Mouse (Mus musculus) colon, adult 2 months (tissue): ENCODE measurements around the gene Xlr4c. TPM values are rescaled to one million over a fixed set of nuclear protein-coding genes. Genes with fewer than 3 reads are reported as not detected.

Experiments used
- polyA plus RNA-seq: library from polyadenylated mRNA; depleted of rRNA; stranded (reverse); fragments of >200 nt; gene quantifications from 2 replicates; pipeline ENCODE4 v1.2.3, GENCODE M21; 2012; rRNA removed

The Xlr4c gene
- not detected in 2 replicates for polyA plus RNA-seq

DNA sequence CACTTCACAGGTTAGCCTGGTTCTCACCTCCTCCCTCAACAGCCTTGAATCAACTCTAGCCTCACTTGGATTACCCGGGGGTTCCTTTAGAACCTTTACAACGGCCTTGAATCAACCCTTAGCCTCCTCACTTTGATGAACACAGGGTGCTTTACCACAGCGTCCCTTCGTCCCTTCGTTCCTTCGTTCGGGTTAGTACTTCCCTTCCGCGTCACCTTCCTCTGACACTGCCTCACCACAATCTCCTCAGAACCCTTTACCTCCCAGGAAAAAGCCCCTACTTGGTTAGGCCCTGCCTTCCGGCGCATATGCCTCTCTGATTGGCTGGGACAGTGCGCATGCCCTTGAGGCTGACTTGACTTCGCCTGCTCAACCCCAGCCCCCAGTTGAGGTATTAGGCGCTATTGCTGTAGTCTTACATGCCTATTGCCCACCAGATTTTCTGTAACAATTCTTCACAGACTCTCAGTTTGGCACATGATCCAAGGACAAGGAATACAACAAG is at the start of gene Xlr4c:
Xlr4c (minus strand) TSS at position 310 of the 505 bp plus-strand sequence.

DNA sequence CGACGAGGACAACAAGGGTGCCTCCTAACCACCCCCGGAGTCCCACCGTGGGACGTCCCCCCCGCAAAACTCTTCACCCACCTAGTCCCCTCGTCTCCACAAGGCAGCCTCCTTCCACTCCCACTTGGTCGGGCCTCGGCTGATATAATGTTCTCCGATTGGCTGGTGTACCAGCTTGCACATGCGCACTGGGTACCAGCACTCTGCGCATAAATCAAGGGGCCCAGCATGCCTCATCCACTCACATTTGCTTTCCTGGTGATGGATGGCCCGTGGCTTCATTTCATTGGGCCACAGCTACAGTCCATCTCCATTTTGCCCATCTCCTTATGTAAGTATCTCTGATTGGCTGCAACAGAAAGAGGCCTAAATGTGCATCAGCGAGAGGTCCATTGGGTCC is 22.3 kb upstream of the Xlr4c start, which contains the start of gene Xlr3c:
Xlr3c (minus strand) TSS at position 121 of the 400 bp plus-strand sequence.

DNA sequence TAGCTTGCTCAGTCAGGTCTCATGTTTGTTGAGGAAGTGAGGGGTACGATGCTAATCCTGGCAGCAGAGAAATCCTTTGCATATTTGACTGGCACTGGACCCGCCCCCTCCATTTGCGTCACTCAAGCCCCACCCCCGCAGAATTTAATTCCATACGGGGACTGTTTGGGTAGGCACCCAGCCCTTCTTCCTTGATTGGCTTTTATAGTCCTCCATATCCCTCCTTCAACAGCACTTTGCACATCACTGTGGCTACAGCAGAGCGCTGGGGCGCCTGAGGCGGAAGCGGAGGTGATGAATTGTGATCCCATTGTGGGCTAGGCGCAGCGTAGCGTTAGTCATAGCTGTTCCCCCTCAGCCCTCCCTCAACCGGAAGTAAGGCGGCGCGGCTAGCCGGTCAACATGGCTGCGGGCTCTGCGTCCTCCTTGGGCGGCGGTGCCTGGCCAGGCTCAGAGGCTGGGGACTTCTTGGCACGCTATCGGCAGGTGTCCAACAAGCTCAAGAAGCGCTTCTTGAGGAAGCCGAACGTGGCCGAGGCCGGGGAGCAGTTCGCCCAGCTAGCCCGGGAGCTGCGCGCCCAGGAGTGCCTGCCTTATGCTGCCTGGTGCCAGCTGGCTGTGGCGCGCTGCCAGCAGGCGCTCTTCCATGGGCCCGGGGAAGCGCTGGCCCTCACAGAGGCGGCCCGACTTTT is 14.9 kb downstream of the Xlr4c start, which contains the start of gene F8a:
F8a (plus strand) TSS at position 378 of the 692 bp plus-strand sequence.

DNA sequence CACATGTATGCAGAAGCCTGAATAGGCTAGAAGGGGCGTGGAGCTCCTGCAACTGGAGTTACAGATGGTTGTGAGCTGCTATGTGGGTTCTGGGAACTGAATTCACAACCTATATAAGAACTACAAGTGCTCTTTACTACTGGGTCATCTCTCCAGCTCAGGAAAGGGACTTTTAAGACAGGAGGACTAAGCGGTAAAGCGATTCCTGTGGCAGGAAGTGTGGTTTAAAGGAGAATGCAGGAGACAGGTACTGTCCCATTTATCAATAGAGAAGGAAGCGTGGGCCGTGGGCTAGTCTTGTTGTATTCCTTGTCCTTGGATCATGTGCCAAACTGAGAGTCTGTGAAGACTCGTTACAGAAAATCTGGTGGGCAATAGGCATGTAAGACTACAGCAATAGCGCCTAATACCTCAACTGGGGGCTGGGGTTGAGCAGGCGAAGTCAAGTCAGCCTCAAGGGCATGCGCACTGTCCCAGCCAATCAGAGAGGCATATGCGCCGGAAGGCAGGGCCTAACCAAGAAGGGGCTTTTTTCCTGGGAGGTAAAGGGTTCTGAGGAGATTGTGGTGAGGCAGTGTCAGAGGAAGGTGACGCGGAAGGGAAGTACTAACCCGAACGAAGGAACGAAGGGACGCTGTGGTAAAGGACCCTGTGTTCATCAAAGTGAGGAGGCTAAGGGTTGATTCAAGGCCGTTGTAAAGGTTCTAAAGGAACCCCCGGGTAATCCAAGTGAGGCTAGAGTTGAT is 28.9 kb downstream of the Xlr4c start, which contains the start of gene Xlr4b:
Xlr4b (plus strand) TSS at position 515 of the 746 bp plus-strand sequence.

DNA sequence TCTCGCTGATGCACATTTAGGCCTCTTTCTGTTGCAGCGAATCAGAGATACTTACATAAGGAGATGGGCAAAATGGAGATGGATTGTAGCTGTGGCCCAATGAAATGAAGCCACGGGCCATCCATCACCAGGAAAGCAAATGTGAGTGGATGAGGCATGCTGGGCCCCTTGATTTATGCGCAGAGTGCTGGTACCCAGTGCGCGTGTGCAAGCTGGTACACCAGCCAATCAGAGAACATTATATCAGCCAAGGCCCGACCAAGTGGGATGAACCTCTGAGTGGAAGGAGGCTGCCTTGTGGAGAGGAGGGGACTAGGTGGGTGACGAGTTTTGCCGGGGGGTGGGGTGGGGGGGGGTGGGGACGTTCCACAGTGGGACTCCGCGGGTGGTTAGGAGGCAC is 51.0 kb downstream of the Xlr4c start, which contains the start of gene Xlr3b:
Xlr3b (plus strand) TSS at position 274 of the 400 bp plus-strand sequence.

Other genes starting within 250 kb of the Xlr4c start
- not detected in 2 replicates for gene Pnma5, start 206.0 kb downstream of the Xlr4c start, polyA plus RNA-seq
- 0.05 and 0.08 TPM in 2 replicates for gene Pnma3, start 178.3 kb downstream of the Xlr4c start, polyA plus RNA-seq
- gene Xlr4a, start 160.7 kb downstream of the Xlr4c start, polyA plus RNA-seq = 0.13 TPM in 1 of 2 replicates, not detected in the other
- 0.35 TPM in 1 of 2 replicates, not detected in the other for gene Xlr3a, start 146.0 kb downstream of the Xlr4c start, polyA plus RNA-seq
- not detected in 2 replicates for gene Gm14685, start 126.1 kb downstream of the Xlr4c start, polyA plus RNA-seq
- gene Xlr5b, start 94.3 kb downstream of the Xlr4c start, polyA plus RNA-seq = not detected in 2 replicates
- 0.06 TPM in 1 of 2 replicates, not detected in the other for gene DXBay18, start 93.7 kb downstream of the Xlr4c start, polyA plus RNA-seq
- gene Spin2d, start 66.1 kb downstream of the Xlr4c start, polyA plus RNA-seq = not detected in 2 replicates
- 0.26 and 0.36 TPM in 2 replicates for gene Xlr3b, start 50.9 kb downstream of the Xlr4c start, polyA plus RNA-seq
- 0.15 TPM in 1 of 2 replicates, not detected in the other for gene Xlr4b, start 28.8 kb downstream of the Xlr4c start, polyA plus RNA-seq
- gene F8a, start 14.8 kb downstream of the Xlr4c start, polyA plus RNA-seq = 24.4 and 26.4 TPM in 2 replicates
- not detected in 2 replicates for gene Xlr3c, start 22.3 kb upstream of the Xlr4c start, polyA plus RNA-seq
- not detected in 2 replicates for gene Xlr5a, start 49.8 kb upstream of the Xlr4c start, polyA plus RNA-seq
- not detected in 2 replicates for gene Xlr5c, start 49.8 kb upstream of the Xlr4c start, polyA plus RNA-seq
- not detected in 2 replicates for gene Gm45015, start 93.7 kb upstream of the Xlr4c start, polyA plus RNA-seq
- gene Zfp275, start 99.5 kb upstream of the Xlr4c start, polyA plus RNA-seq = 5.3 and 6.1 TPM in 2 replicates
- gene Gm18336, start 155.6 kb upstream of the Xlr4c start, polyA plus RNA-seq = not detected in 2 replicates
- 0.14 and 0.17 TPM in 2 replicates for gene Zfp92, start 168.0 kb upstream of the Xlr4c start, polyA plus RNA-seq
- gene Trex2, start 192.2 kb upstream of the Xlr4c start, polyA plus RNA-seq = 0.19 and 0.22 TPM in 2 replicates
- 8.2 and 9.0 TPM in 2 replicates for gene Haus7, start 215.9 kb upstream of the Xlr4c start, polyA plus RNA-seq
- 151 and 173 TPM in 2 replicates for gene Bgn, start 240.5 kb upstream of the Xlr4c start, polyA plus RNA-seq